Mouse (Mus musculus): ENCODE results near the gene Gm10959. TPM values are rescaled to one million over a fixed set of nuclear protein-coding genes. Genes with fewer than 3 reads are reported as not detected.

The Gm10959 gene
- polyA plus RNA-seq, 1 experiment from 2014 or later: not detected

GRCm38 (mm10) chr3:122921676-122922527 is 2.7 kb upstream of the Gm10959 start:
- Histone ChIP-seq H3K4me2 (no peak overlapping the region), H3K9me3 (replicated peaks) (no peaks in the 10 kb centered on the region), H3K4me3 (replicated peaks) (no peak overlapping the region), H3K9ac (no peak overlapping the region), H3K27ac (peak overlapping the region; percentile 20; the same call in 1 of the 2 replicates), H3K36me3 (peaks cover 9% of the 10 kb centered on the region; the same call in 1 of the 2 replicates), H3K4me1 (peaks cover 21% of the 10 kb centered on the region), H3K27me3 (no peaks in the 10 kb centered on the region)
- 72% methylated on average over 8 of the region's 8 CpGs for WGBS
- ATAC-seq (replicated peaks; ENCODE audit: low FRiP score): no peak

GRCm38 (mm10) chr3:122920572-122921435 is 1.6 kb upstream of the Gm10959 start:
- Histone ChIP-seq H3K4me3 (replicated peaks) (no peak overlapping the region), H3K9ac (no peak overlapping the region), H3K36me3 (no peaks in the 10 kb centered on the region), H3K4me1 (peaks cover 14% of the 10 kb centered on the region), H3K4me2 (no peak overlapping the region), H3K9me3 (replicated peaks) (no peaks in the 10 kb centered on the region), H3K27ac (0 out of 2 replicates have a peak overlapping the region, but pooled peaks have one; percentile 20), H3K27me3 (no peaks in the 10 kb centered on the region)
- 72% methylated on average over 8 of the region's 8 CpGs for WGBS
- no peak for ATAC-seq (replicated peaks; ENCODE audit: low FRiP score)

GRCm38 (mm10) chr3:122918672-122919071 is 488 bp downstream of the Gm10959 start:
- H3K4me1 ChIP-seq: peaks cover 13% of the 10 kb centered on the region
- ATAC-seq (replicated peaks; ENCODE audit: low FRiP score): no peak
- no peaks in the 10 kb centered on the region for H3K27me3 ChIP-seq
- H3K4me3 ChIP-seq (replicated peaks): no peak overlapping the region
- no peaks in the 10 kb centered on the region for H3K9me3 ChIP-seq (replicated peaks)
- no peak overlapping the region for H3K9ac ChIP-seq
- WGBS: 74% methylated on average over 2 of the region's 2 CpGs
- H3K4me2 ChIP-seq: no peak overlapping the region
- H3K36me3 ChIP-seq: no peaks in the 10 kb centered on the region
- no peak overlapping the region for H3K27ac ChIP-seq

- no peak for ATAC-seq (replicated peaks; ENCODE audit: low FRiP score)
- Histone ChIP-seq H3K27ac (no peak overlapping the region), H3K27me3 (no peaks in the 10 kb centered on the region), H3K36me3 (no peaks in the 10 kb centered on the region), H3K9me3 (replicated peaks) (no peaks in the 10 kb centered on the region), H3K4me3 (replicated peaks) (no peak overlapping the region), H3K4me1 (peaks cover 6% of the 10 kb centered on the region), H3K9ac (no peak overlapping the region), H3K4me2 (no peak overlapping the region)
- WGBS: 84% methylated on average over 6 of the region's 6 CpGs
Measured at GRCm38 (mm10) chr3:122916191-122916680, 2.9 kb downstream of the Gm10959 start.

- no peak for ATAC-seq (replicated peaks; ENCODE audit: low FRiP score)
- Histone ChIP-seq H3K9me3 (replicated peaks) (no peaks in the 10 kb centered on the region), H3K4me2 (no peak overlapping the region), H3K27me3 (no peaks in the 10 kb centered on the region), H3K36me3 (no peaks in the 10 kb centered on the region), H3K27ac (no peak overlapping the region), H3K4me1 (peaks cover 2% of the 10 kb centered on the region; the same call in 1 of the 2 replicates), H3K9ac (no peak overlapping the region), H3K4me3 (replicated peaks) (no peak overlapping the region)
- WGBS: 90% methylated on average over 5 of the region's 5 CpGs
Measured at GRCm38 (mm10) chr3:122915493-122915892, 3.7 kb downstream of the Gm10959 start.

GRCm38 (mm10) chr3:122907841-122908240 is 11.3 kb downstream of the Gm10959 start:
- H3K4me1 ChIP-seq: no peaks in the 10 kb centered on the region
- ATAC-seq (replicated peaks; ENCODE audit: low FRiP score): no peak
- no peak overlapping the region for H3K27ac ChIP-seq
- no peaks in the 10 kb centered on the region for H3K27me3 ChIP-seq
- no peak overlapping the region for H3K4me3 ChIP-seq (replicated peaks)
- 90% methylated on average over 2 of the region's 2 CpGs for WGBS
- no peak overlapping the region for H3K4me2 ChIP-seq
- no peaks in the 10 kb centered on the region for H3K9me3 ChIP-seq (replicated peaks)
- no peaks in the 10 kb centered on the region for H3K36me3 ChIP-seq
- no peak overlapping the region for H3K9ac ChIP-seq

GRCm38 (mm10) chr3:122903746-122904433 is 15.3 kb downstream of the Gm10959 start:
- WGBS: 43% methylated on average over 12 of the region's 12 CpGs
- no peak overlapping the region for H3K4me3 ChIP-seq (replicated peaks)
- H3K36me3 ChIP-seq: no peaks in the 10 kb centered on the region
- H3K9me3 ChIP-seq (replicated peaks): no peaks in the 10 kb centered on the region
- 0 out of 2 replicates have a peak, but pooled peaks have one; percentile 33 for ATAC-seq (replicated peaks; ENCODE audit: low FRiP score)
- H3K4me2 ChIP-seq: no peak overlapping the region
- H3K4me1 ChIP-seq: no peaks in the 10 kb centered on the region
- H3K9ac ChIP-seq: no peak overlapping the region
- H3K27me3 ChIP-seq: no peaks in the 10 kb centered on the region
- H3K27ac ChIP-seq: no peak overlapping the region

- WGBS: 62% methylated on average over 6 of the region's 6 CpGs
- Histone ChIP-seq H3K9me3 (replicated peaks) (no peaks in the 10 kb centered on the region), H3K27me3 (no peaks in the 10 kb centered on the region), H3K36me3 (no peaks in the 10 kb centered on the region), H3K4me3 (replicated peaks) (no peak overlapping the region), H3K4me1 (no peaks in the 10 kb centered on the region), H3K4me2 (no peak overlapping the region), H3K27ac (no peak overlapping the region), H3K9ac (no peak overlapping the region)
- no peak for ATAC-seq (replicated peaks; ENCODE audit: low FRiP score)
Measured at GRCm38 (mm10) chr3:122898254-122898653, 20.9 kb downstream of the Gm10959 start.

- H3K9me3 ChIP-seq (replicated peaks): no peaks in the 10 kb centered on the region
- H3K9ac ChIP-seq: no peak overlapping the region
- no peaks in the 10 kb centered on the region for H3K36me3 ChIP-seq
- H3K27me3 ChIP-seq: no peaks in the 10 kb centered on the region
- no peak overlapping the region for H3K4me2 ChIP-seq
- no peak for ATAC-seq (replicated peaks; ENCODE audit: low FRiP score)
- no peak overlapping the region for H3K4me3 ChIP-seq (replicated peaks)
- H3K4me1 ChIP-seq: no peaks in the 10 kb centered on the region
- H3K27ac ChIP-seq: no peak overlapping the region
- 85% methylated on average over 11 of the region's 11 CpGs for WGBS
Measured at GRCm38 (mm10) chr3:122895189-122895731, 23.9 kb downstream of the Gm10959 start.

GRCm38 (mm10) chr3:122894772-122895171 is 24.4 kb downstream of the Gm10959 start, which contains the start of gene Fabp2:
TSS of gene Fabp2 (plus strand) at chr3:122895072.
- ATAC-seq (replicated peaks; ENCODE audit: low FRiP score): no peak

GRCm38 (mm10) chr3:122888371-122888819 is 30.8 kb downstream of the Gm10959 start:
- Histone ChIP-seq H3K36me3 (no peaks in the 10 kb centered on the region), H3K4me2 (no peak overlapping the region), H3K4me1 (no peaks in the 10 kb centered on the region), H3K27ac (no peak overlapping the region), H3K27me3 (no peaks in the 10 kb centered on the region), H3K9ac (no peak overlapping the region), H3K9me3 (replicated peaks) (no peaks in the 10 kb centered on the region), H3K4me3 (replicated peaks) (no peak overlapping the region)
- WGBS: 79% methylated on average over 5 of the region's 5 CpGs
- ATAC-seq (replicated peaks; ENCODE audit: low FRiP score): no peak

More at GRCm38 (mm10) chr3:122894772-122895171, 24.4 kb downstream of the Gm10959 start, which contains the start of gene Fabp2:
- Histone ChIP-seq H3K27me3 (no peaks in the 10 kb centered on the region), H3K4me3 (replicated peaks) (no peak within 1 kb of the TSS), H3K9me3 (replicated peaks) (no peaks in the 10 kb centered on the region), H3K9ac (no peak within 1 kb of the TSS), H3K27ac (no peak within 1 kb of the TSS), H3K4me1 (no peaks in the 10 kb centered on the region), H3K4me2 (no peak within 1 kb of the TSS), H3K36me3 (no peaks in the 10 kb centered on the region)
- WGBS: 87% methylated on average over 3 of the region's 3 CpGs
